Mouse (Mus musculus): ENCODE data around the gene Hdc.

Hdc gene

GRCm38 (mm10) chr2:126552357-126553290 lies 66.5 kb downstream of the Hdc start, which contains the start of gene Slc27a2:
Gene Slc27a2 (plus strand): TSS chr2:126552407.
- peak; percentile 28 for DNase-seq (ENCODE audit: low read depth, low spot score)

DNA sequence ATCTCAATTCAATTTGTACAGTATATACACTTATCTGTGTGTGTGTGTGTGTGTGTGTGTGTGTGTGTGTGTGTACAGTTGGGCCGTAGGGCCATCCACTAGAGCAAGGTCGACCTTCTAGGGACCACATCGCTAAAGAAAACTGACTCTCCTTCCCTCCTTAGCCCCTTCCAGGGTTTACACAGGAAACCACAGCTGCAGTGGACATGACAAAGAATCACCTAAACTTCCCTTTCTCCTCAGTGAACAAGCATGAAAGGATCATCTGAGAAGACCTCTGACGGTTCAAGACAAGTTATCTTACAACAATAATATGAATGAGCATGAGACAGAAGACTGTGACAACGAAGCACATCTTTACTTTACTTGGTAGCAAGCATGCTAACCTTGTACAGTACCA lies 67.2 kb downstream of the Hdc start:
- DNase-seq (ENCODE audit: low read depth, low spot score) = no peak

GRCm38 (mm10) chr2:126551244-126551890 lies 67.7 kb downstream of the Hdc start:
- DNase-seq (ENCODE audit: low read depth, low spot score) = no peak

GRCm38 (mm10) chr2:126549681-126550080 lies 69.4 kb downstream of the Hdc start:
- DNase-seq (ENCODE audit: low read depth, low spot score) = no peak

GRCm38 (mm10) chr2:126546392-126546791 lies 72.7 kb downstream of the Hdc start:
- no peak for DNase-seq (ENCODE audit: low read depth, low spot score)

- no peak for DNase-seq (ENCODE audit: low read depth, low spot score)
These were observed 73.8 kb downstream of the Hdc start for GRCm38 (mm10) chr2:126545297-126545696.

All from CD4-positive, CD25-positive, alpha-beta regulatory T cell, adult 2 months (primary cell).